Comparison of ENCODE assay signal across 13 mouse cellular contexts in genomic region chr11:8804178-8804577, GRCm38 (mm10).
"Had no signal": no experiment of that assay in that cellular context is flagged by ENCODE, and none has a peak within 500 bp of the region (broad histone marks: within the 10 kb centered on the region; RNA-seq: fewer than 3 reads in every experiment).

No protein-coding gene starts in this region.

- H3K9ac ChIP-seq: liver, embryonic 15.5 days had no signal

- H3K27ac ChIP-seq: kidney, postnatal 0 days; limb, embryonic 10.5 days; liver, embryonic 15.5 days; stomach, postnatal 0 days had no signal

- H3K27me3 ChIP-seq: liver, embryonic 15.5 days had no signal

- H3K4me3 ChIP-seq: limb, embryonic 10.5 days; liver, embryonic 15.5 days had no signal

- H3K4me1 ChIP-seq: liver, embryonic 15.5 days had no signal

- ATAC-seq: lung, postnatal 0 days had no signal

- H3K36me3 ChIP-seq: limb, embryonic 10.5 days; liver, embryonic 15.5 days had no signal

- H3K9me3 ChIP-seq: limb, embryonic 10.5 days; liver, embryonic 15.5 days had no signal

- DNase-seq: kidney, adult 11 months; kidney, adult 9 months; kidney, postnatal 36 days; layer of hippocampus, adult 9-11 months; lung, adult 2 months; lung, postnatal 36 days; thymus, postnatal 4 days had no signal

- H3K4me2 ChIP-seq: liver, embryonic 11.5 days; liver, embryonic 15.5 days had no signal
